Mouse (Mus musculus) spleen, adult 12 weeks (tissue): ENCODE data around the gene Foxe3.

Experiments used
- DNase-seq: peaks from one replicate; pipeline ENCODE4 v3.0.0; 2022; ENCODE audit warnings: low spot score

Foxe3 gene

DNA sequence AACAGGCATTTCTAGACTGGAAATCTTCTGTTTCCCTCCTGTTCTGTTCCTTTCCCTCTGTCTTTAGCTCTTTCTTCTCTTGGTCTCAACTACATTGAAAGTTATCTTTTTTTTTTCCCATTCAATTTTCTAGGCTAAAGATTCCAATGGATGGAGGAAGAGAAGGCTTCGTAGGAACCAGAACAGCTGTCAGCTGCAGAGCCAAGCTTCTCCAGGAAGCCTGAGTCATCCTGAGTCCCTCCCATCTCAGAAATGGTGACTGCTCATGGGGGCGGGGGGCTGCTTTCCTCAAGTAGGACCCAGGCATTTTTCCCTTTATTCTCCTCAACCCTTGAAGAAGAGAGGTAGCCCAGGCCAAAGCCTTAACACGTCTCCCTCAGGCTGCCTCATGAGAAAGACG lies 9.8 kb downstream of the Foxe3 start:
- DNase-seq: no peak

DNA sequence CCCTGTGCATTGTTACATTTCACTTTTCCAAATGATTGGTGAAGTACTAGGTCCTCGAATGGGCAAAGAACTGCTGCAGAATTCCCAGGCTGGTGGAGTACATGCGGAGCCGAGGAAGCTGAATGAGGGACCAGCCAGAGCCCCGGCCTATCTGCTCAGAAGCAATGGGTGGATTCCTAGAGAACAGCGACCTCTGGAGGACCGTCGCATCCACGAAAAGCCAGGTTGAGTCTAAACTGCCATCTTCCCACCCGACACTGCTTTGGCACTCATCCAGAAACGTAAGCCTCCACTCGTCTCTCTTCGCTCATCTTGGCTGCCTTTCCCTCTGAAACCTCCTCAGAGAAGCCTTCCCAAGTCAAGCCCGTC lies 12.2 kb downstream of the Foxe3 start:
- no peak for DNase-seq

DNA sequence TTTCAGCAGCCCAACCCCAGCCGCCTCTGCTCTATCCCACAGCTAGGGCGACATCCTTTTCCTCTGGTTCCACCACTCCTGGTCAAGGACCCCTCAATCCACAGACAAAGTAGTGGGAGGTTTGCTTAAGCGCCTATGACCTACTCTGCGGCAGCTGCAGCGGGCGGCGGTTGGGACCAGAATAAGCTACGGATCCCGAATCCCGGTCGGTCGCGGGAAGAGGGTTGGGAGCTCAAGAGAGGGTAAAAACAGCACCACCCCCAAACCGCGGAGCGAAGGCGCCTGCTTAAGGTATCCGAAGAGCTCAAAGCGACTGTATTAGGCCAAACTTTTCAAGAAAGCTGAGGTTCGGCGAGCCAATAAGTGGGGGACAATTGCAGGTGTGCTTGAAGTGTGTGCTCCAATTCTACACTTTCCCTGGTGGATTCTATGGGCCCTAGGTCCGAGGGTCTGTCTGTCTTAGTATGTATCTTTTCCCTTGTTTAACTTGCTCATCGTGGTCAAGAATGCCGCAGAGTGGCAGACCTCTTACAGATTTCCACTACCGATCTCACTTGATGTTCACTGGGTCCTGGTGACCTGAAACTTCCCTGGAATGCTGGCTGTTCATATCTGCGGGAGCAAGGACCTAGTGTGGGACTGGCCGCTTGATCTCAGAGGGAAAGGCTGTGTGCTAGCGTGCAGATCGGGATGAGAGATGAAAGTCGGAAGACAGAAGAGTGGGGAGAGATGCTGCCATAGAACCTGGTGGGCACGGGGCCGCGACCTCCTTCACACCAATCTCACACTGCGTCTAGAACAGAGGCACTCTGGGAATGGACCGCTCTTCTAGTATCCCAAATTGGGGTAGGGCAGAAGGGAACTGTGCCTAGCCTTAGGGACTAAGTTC lies 12.9 kb downstream of the Foxe3 start:
- no peak for DNase-seq

DNA sequence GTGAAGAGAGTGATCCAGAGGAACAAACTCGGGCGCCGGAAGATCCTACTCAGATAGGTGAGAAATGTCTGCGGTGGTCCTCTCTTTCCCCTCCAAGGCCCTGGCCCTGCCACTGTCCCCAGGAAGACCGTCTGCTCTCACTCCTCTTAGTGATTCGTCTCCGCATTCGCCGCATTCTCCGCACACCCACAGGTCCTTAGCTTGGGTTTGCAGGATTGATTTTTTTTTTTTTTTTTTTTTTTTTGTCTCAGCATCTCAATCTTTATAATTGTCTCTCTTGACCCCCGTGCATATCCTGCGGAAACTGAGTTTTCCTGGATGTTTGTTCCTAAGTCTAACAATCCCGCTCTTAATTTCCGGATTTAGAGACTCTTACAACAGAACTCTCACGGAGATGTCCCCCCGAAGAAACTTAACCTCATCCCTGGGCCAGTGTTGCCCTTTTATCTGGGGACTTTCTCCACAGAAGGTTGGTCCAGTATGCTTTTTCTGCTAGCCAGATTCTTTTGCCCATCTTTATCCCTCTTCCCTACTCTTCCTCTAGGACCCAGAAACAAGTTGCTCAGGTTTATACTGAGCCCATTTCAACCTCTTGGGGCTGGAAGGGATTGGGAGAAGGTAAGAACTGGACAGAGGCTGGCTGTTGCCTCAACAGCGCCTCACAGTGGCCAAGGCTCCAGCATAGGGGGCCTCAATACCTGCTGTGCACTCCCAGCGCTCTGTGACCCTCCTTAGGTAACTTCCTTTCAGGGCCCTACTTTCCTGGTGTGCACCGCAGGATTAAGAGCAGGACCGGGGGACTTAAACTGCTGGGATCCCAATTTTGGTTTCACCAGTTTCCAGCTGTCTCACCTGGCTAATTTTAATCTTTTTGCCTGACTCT lies 16.0 kb downstream of the Foxe3 start:
- DNase-seq: peak; percentile 43

DNA sequence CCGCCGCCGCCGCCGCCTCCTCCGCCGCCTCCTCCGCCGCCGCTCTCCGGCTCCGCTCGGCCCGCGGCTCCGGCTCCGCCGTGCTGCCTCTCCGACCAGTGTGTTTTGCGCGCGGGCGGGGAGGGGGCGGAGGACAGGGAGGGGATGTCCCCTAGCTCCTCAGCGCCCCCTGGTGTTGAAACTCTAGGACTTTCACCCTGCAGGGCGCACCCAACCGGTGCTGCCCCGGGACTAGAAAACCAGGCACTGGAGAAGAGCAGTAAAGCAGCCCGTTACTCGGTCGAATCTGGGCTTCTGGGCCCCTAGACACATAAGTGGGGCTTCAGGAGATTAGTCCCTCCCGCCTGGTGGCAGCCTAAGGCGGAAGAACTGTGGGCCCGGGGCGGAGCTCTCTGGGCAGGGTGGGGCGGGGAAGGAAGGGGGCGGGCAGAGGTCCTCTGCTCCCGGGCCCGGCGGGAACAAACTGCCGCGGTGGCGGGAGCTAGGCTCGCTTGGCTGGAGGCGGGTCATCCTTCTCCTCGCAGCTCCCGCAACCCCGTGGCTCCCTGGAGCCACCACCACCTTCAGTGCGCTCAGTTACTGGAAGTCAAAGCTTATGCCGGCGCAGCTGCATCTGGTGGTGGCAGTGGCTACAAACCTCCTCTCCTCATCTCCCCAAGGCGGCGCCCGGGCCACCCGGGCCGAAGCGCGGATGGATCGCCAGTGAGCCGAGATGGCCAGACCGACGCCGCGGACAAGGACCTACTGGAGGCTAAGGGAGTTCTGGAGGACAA lies 16.8 kb downstream of the Foxe3 start, which contains the start of gene Foxd2:
TSS of gene Foxd2 (minus strand) at position 45 of the 773 bp plus-strand sequence.
- DNase-seq: peak; percentile 90

DNA sequence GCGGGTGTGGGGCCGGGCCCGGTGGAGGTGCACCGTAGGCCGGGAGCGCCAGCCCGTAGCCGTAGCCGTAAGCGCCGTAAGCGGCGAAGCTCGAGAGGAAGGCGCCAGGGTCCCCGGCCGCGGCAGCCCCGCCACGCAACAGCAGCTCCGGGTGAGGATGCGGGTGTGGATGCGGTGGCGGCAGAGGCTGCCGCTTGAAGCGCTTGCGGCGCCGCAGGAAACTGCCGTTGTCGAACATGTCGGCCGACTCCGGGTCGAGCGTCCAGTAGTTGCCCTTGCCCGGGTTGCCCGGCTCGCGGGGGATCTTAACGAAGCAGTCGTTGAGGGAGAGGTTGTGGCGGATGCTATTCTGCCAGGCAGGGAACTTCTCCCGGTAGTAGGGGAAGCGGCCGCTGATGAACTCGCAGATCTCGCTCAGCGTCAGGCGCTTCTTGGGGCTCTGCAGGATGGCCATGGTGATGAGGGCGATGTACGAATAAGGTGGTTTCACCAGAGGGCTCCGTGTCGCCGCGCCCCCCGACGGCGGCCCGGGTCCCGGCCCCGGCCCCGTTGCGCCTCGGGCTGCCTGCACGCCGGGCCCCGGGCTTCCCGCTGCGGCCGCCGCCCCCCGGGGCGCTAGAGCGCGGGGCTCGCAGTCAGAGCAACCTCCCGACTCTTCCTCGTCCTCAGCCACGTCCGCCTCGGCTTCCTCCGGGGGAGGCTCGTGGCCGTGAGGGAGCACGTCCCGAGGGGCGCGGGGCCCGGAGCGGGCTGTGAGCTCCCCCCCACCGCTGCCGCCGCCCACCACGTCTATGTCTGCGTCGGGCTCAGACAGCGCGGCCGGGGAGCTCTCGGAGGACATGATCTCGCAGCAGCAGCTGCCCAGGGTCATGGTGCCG lies 17.6 kb downstream of the Foxe3 start:
- peak; percentile 26 for DNase-seq

DNA sequence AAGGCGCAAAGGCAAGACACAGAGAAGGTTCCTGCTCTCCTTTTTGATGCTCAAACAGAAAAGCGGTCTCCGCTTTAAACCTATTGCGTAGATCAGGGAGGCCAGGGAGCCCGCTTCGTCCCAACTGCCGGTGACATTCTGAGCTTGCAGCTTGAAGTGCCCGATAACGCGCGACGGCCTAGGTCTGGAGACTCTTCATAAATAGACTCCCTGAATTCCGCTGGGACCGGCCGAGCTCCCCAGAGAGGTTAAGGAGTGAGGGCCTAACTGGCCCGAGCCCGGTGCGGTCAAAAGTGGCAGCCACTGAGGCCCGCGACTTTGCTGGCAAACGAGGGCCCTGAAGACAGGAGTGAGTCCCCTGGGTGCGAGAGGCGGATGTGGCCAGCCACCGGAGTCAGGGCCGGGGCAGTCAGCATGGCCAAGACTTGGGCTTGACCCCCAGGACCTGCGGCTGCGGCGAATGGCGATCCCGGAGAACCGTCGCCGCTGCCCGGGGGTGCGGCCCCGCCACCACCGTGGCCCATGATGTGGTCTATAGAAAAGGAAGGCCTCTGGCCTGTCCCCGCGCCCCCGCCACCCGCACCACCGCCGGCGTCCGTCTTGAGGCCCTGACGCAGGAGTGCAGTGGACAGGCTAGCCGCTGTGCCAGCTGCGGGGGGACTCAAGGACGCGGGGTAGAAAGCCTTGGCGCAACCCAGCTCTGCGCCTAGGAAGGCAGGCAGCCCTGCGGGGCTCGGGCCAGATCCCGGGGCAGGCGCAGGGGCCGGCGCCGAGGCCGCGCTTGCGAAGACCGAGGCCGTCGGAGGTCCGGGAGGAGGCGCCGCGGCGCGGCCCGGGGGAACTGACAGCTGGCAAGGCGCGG lies 18.5 kb downstream of the Foxe3 start:
- DNase-seq: no peak

DNA sequence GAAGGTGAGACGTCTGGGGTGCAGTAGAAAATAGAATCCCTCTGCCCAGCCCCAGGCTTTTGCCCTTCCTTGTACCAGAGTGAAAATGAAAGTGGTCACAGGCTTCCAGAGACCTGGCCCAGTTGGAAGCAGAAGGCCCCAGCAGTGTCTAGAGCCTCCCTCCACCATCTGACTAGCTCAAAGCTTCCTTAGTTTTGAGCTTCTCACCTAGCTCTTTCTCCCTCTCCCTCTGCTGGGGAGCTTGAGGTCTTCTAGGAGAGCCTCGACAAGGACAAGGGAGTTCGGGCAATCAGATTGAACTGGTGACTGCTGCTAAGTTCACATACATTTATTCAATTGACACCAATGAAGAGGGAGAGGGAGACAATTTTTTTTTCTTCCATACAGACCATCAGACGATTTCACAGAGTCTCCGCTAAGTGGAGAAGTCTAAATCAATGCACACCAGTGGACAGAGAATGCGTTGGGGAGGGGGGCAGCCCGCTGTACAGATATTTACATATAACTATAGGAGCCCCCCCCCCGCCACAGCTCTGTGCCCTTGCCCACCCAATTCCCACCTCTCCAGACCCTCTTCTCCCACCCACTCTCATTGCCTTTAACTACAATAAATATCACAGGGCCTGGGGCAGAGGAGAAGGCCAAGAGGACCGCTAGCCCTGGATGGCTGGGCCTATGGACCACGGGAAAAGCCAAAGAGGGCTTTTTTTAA lies 19.7 kb downstream of the Foxe3 start:
- no peak for DNase-seq

DNA sequence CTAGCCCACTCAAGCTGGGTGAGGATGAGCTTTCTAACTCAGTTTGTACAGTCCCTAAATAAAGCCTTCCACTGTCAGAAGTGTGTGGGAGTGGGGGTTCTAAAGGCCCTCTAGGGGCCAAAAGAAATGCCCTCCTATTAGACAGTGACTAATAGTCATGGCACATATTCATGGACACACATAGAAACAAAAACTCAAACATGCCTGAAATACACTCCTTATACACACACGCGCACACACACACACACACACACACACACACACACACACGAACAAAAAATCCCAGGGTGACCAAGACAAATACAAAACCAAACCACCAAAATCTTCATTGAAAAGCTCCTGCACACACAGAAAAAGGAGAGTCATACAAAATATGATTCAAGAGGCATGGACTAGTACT lies 20.3 kb downstream of the Foxe3 start:
- DNase-seq: no peak

DNA sequence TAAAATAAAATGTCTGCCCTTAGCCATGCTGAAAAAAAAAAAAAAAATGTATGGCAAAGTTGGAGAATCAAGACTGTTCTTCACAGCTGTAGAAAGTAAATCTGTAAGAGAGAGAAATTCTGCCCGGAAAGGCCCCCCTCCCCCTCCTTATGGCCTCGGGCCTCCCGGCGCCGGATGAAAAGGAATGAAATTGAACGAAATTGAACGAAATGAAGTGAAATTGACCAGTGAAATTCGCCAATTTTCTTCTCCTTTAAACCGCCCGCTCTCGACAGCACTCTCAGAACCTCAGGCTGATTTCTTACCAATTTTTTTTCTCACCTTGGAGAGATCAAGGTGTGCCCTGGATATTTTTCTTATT lies 22.4 kb downstream of the Foxe3 start:
- no peak for DNase-seq

DNA sequence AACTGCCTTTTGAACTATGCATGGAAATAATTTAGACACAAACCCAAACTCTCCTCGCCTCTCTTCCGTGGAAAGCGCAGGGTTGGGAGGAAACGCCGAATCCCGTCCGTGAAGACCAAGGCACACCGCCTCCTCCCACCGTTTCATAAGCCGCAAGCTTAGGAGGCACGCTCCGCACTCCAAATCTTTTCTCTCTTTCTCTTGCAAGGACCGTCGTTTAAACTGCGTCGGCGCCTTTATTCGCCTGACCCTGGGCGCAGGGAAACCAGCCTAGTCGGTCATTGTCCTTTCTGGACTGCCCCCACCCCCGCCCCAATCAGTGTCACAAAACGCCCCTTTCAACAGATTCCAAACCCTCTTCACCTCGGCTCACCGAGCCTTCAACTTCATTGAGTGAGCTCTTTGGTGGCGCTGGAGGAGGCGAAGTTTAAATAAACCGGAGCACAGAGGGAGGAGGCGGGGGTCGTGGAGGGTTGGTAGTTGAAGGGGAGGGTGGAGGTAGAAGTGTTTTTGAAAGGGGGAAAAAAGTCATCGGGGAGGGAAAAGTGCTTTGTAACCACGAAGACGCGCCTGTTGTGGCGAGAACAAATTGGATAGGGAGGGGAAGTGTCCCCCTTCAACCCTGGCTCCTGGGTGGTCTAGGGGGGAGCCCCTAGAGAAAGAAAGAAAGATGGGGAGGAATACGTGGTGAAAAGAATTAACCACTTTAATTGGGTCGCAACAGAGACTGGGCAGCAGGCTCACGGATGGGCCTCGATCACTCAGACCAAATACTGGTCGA lies 23.0 kb downstream of the Foxe3 start:
- no peak for DNase-seq

DNA sequence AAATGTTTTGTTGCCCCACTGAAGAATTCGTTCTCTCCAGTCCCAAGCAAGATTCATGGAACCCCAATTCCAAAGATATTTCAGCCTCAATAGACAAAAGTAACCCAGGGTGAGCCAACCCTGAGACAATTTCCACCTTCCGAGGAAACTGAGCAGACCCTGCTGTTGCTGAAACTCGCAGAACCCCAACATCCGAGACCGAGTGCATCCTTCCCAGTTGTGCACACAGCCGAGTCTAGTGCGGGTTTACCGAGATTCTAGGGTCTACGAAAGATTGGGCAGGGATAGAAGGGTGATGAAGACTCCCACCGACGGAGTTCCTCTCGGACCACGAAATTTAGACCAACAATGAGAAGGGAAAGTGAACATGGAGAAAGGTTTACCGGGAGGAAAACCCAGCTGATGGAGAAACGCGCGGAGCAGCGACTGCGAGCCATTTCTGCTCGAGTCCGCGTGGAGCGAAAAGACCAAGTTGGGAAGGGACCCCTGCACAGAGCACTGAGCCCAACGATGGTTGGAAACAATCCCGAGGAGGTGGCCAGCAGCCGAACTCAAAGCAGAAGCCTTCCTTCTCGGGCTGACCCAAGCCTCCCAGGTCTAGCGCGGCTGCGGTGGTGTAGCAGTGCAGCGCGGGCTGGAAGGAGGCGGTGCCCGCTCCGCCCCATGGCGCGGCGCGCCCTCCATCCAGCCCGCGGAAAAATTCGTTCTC lies 24.0 kb downstream of the Foxe3 start:
- DNase-seq: no peak

DNA sequence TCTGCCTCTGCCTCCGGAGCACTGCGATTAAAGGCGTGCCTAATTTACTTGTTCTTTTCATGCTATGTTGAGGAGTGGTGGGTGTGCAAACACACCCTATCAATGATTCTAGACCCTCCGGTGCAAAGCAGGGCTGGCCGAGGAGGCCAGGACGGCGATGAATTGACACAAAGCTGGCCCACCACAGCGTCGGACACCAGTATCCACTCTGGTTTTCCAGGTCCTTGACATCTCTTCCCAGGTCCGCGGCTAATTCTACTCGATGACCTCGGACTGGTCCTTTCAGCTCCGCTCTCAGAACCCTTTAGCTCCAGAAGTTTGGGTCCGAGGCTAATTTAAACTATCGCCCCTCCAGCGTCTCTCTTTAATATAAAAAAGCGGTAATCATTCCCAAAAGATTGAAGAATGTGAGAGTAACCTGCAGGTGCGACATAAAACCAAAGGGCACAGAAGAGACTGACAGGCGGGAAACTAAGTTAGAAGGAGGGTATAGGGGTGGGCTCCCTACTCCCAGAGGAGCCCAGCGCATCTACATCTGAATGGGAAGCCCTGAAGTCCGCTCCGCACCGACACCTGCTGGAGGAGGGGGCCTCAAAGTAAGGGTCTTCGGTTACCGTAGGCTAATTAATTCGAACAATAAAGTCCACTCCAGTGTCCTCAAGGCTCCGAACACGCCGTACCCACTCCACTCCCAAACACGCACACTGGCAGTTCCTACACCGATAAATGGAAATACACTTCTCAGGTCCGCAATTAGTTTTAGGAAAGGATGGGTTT lies 24.8 kb downstream of the Foxe3 start:
- no peak for DNase-seq

DNA sequence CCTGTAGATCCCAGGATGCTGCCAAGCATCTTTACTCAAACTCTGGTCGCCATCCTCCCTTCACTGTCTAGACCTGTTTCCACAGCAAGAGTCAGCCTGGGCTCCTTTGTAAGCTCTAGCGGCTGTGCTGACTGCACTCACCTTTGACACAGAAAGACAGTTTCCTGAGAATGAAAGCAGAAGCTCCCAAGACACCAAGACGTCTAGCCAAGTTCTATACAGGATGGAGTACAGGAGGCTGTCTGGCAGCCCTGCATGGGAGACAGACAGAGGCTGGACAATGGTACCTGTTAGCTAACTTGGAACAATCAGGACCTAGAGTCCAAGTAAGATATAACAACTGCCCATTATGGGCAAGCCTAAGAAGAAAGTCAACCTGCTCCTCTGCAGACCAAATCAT lies 25.9 kb downstream of the Foxe3 start:
- no peak for DNase-seq

DNA sequence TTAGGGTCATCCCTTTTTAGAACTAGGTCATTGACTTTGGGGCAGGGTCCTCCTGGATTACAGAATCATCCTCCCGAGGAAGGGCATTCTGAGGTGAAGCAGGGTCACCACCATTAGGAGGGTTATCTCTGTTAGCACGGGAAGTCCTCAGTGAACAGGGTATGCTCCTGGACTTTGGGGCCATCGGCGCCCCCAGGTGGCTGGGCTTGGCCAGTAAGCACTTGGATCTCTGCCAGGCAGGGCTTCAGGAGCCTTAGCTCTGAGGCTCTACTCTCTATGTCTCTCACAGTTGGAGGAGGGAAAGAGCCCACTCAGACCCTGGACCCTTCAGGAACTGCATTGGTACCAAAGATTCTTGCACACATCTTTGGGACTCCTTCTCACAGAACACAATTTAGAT lies 28.0 kb downstream of the Foxe3 start:
- no peak for DNase-seq

DNA sequence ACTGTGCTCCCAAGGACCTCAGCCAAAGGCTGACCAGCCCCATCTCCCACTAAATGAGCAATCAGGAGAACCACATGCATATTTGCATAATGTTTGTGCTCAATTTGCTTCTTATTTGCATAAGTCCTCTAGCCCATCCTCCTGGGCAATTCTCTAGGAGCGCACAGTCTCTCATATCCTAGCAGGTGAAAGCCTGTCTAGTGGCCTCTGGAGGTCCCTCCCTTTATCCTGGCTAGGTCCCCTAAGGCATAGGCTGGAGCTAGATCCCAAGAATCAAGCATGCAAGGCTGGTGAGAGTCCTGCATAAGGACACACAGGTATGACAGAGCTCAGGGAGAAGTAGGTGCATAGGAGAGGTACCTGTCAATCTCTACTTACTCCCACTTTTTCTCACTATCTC lies 43.6 kb downstream of the Foxe3 start:
- DNase-seq: no peak

DNA sequence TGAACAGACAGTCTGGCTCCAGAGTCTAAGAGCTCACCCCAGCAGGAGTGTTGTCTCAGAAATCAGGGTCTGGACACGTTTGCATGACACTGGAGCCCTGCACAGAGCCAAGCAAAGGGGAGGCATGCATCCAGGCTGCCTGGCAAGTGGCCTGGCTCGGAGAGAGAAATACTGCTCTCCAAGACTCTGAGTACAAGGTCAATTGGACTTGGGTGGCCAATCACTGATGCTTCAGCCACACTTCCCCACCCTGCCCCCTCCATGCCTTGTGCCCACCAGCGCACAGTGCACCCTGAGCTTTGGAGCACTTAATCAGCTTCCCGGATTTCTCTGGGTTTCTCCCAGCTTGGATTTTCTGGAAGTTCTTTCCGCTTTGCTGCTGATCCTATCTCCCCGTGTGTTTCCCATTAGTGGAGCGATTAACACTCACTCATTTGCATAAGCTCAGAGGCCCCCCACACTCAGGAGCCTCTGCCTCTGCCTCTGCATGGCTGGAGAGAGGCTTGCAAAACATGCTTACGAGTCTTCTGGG lies 49.3 kb downstream of the Foxe3 start:
- DNase-seq: no peak
